Mouse (Mus musculus) liver, adult 2 months (tissue): ENCODE data around the gene Atp5g3.

Experiments used
- CTCF ChIP-seq: fragments of 200-500 bp; IDR thresholded peaks from 2 replicates; pipeline ENCODE4 v1.5.1; 2011; ENCODE audit warnings: low read depth, low read length, control low read depth
- POLR2A ChIP-seq: fragments of 200-500 bp; IDR thresholded peaks from 2 replicates; pipeline ENCODE4 v1.6.1; 2011; ENCODE audit warnings: low read length, control low read depth; ENCODE audit not compliant: insufficient read depth; ENCODE audit errors: extremely low read depth

DNA sequence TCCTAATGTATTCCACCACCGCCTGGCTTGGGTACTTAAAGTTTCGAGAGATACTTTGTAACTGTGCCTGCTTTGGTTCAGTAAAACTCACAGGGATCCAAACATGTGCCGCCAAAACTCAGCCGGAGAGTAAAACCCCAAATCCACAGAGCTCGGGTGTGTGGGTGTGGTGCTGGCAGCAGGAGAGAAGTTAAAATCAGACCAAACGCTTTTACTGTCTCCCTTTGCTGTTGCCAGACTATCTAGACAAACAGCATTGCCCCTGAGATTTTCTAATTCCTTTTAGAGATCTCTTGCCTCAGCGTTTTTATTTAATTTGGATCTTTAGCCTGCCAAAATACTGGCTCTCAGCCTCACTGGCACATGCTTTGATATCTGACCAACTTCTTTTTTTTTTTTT lies 8.5 kb upstream of the Atp5g3 start:
- TF ChIP-seq CTCF, result no peak
- no peak for TF ChIP-seq POLR2A
